Mouse (Mus musculus) forebrain, embryonic 12.5 days (tissue): Measurements from ENCODE around the gene Oxsr1. TPM values are rescaled to one million over a fixed set of nuclear protein-coding genes. Genes with fewer than 3 reads are reported as not detected.
"Not testable (repeated sequence)": the region's sequence is repeated elsewhere in the genome, so short reads cannot be mapped to it uniquely, and the experiment has no call there.

Source experiments
- ATAC-seq: fragments of 200-750 bp; cut with Nextera tagmentation; 2 replicates; pipeline ENCODE4 v1.8.0; 2017; ENCODE audit warnings: moderate TSS enrichment; ENCODE audit not compliant: low FRiP score
- H3K27ac ChIP-seq: fragments of 300-500 bp; sonication (generic); 2 replicates; pipeline ENCODE4 v1.5.1; 2016; ENCODE audit warnings: mild to moderate bottlenecking
- H3K27me3 ChIP-seq: fragments of 300-500 bp; sonication (generic); 2 replicates; pipeline ENCODE4 v1.6.1; 2016; ENCODE audit warnings: mild to moderate bottlenecking
- H3K36me3 ChIP-seq: fragments of 300-500 bp; sonication (generic); replicated peaks from 2 replicates; pipeline ENCODE4 v1.6.1; 2016; ENCODE audit warnings: mild to moderate bottlenecking
- H3K4me1 ChIP-seq: fragments of 300-500 bp; sonication (generic); 2 replicates; pipeline ENCODE4 v1.6.1; 2016
- H3K4me2 ChIP-seq: fragments of 300-500 bp; sonication (generic); 2 replicates; pipeline ENCODE4 v1.6.1; 2016; ENCODE audit warnings: mild to moderate bottlenecking, moderate library complexity
- H3K4me3 ChIP-seq: fragments of 300-500 bp; sonication (generic); replicated peaks from 2 replicates; pipeline ENCODE4 v1.5.1; 2016; ENCODE audit warnings: mild to moderate bottlenecking
- H3K9ac ChIP-seq: fragments of 300-500 bp; sonication (generic); 2 replicates; pipeline ENCODE4 v1.6.1; 2016; ENCODE audit warnings: mild to moderate bottlenecking
- H3K9me3 ChIP-seq: fragments of 300-500 bp; sonication (generic); 2 replicates; pipeline ENCODE4 v1.6.1; 2016
- WGBS: fragments of 180-500 bp; shearing (Covaris S2); methylation state at CpG from one replicate; pipeline ENCODE4 v1.1.7; 2016; 5-methylcytosine and 5-hydroxymethylcytosine counted together
- polyA plus RNA-seq: library from polyadenylated mRNA; unstranded; fragments of >200 nt; fragmentation: Nextera tagmentation; extraction: Ambion mirVana; gene quantifications from 2 replicates; pipeline ENCODE4 v1.2.1, GENCODE M21; 2016

Gene Oxsr1
- polyA plus RNA-seq, 1 experiment from 2014 or later, result 21.6 TPM

DNA sequence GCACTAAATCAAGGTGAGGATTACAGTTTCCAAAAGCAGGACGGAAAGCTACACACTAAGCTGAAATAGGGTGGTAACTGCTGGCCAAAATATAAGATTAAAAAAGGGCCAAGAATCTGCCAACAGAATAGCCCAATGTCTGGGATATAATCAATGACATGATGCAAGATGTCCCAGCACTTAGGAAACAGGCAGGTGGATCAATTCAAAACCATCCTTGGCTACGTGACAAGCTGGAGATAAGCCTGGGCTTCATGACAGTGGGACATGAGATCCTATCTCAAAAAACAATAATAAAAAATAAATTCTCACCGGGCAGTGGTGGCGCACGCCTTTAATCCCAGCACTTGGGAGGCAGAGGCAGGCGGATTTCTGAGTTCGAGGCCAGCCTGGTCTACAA, 16.4 kb downstream of the Oxsr1 start:
- WGBS, result 97% methylated on average over 7 of the region's 7 CpGs
- Histone ChIP-seq H3K4me1 (no peaks in the 10 kb centered on the region; the same call in 1 of the 2 replicates), H3K9ac (no peak overlapping the region), H3K9me3 (no peaks in the 10 kb centered on the region), H3K4me3 (no peak overlapping the region), H3K27ac (no peak overlapping the region), H3K36me3 (peaks cover 13% of the 10 kb centered on the region), H3K27me3 (no peaks in the 10 kb centered on the region), H3K4me2 (no peak overlapping the region)
- no peak for ATAC-seq

- Histone ChIP-seq H3K9ac (no peak overlapping the region), H3K27ac (no peak overlapping the region), H3K4me2 (no peak overlapping the region), H3K9me3 (no peaks in the 10 kb centered on the region), H3K36me3 (peaks cover 19% of the 10 kb centered on the region), H3K4me3 (no peak overlapping the region), H3K4me1 (no peaks in the 10 kb centered on the region), H3K27me3 (no peaks in the 10 kb centered on the region)
- WGBS, result 88% methylated on average over 3 of the region's 3 CpGs
- no peak for ATAC-seq
Observed at GRCm38 (mm10) chr9:119298563-119298962, 23.7 kb downstream of the Oxsr1 start.

GRCm38 (mm10) chr9:119297696-119298095, 24.5 kb downstream of the Oxsr1 start:
- no peak overlapping the region for H3K4me2 ChIP-seq
- ATAC-seq, result no peak
- no peak overlapping the region for H3K4me3 ChIP-seq
- no peak overlapping the region for H3K27ac ChIP-seq
- WGBS, result 85% methylated on average over 6 of the region's 6 CpGs
- H3K4me1 ChIP-seq, result no peaks in the 10 kb centered on the region
- H3K9ac ChIP-seq, result no peak overlapping the region
- no peaks in the 10 kb centered on the region for H3K27me3 ChIP-seq
- H3K9me3 ChIP-seq, result no peaks in the 10 kb centered on the region
- peaks cover 19% of the 10 kb centered on the region for H3K36me3 ChIP-seq

DNA sequence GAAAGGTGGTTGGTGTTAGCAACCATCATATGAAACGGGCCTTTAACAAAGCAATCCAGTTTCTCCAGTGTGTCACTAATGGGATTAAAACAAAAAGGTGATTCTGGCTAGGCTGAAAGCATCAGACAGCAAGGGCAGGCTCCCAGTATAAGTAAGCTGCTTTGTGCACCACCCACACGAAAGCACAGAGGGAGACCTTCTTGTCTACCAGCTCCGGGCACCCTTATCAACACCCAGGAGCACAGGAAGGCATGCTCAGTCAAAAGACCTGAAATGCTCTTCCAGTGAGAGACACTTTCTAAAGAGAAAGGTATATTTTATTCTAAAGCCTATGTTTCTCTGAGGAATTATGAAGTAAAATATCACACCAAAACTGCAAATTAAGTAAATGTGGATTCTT, 31.4 kb downstream of the Oxsr1 start:
- no peak overlapping the region for H3K9ac ChIP-seq
- no peak overlapping the region for H3K27ac ChIP-seq
- no peak overlapping the region for H3K4me2 ChIP-seq
- H3K27me3 ChIP-seq, result no peaks in the 10 kb centered on the region
- WGBS, result 77% methylated on average over 3 of the region's 3 CpGs
- no peak for ATAC-seq
- H3K36me3 ChIP-seq, result peaks cover 16% of the 10 kb centered on the region
- H3K4me3 ChIP-seq, result no peak overlapping the region
- H3K9me3 ChIP-seq, result no peaks in the 10 kb centered on the region
- no peaks in the 10 kb centered on the region for H3K4me1 ChIP-seq

GRCm38 (mm10) chr9:119280894-119281682, 41.1 kb downstream of the Oxsr1 start:
- Histone ChIP-seq H3K27me3 (no peaks in the 10 kb centered on the region), H3K36me3 (peaks cover 38% of the 10 kb centered on the region), H3K9me3 (no peaks in the 10 kb centered on the region), H3K4me2 (no peak overlapping the region), H3K9ac (no peak overlapping the region), H3K4me3 (no peak overlapping the region), H3K27ac (no peak overlapping the region), H3K4me1 (no peaks in the 10 kb centered on the region)
- 91% methylated on average over 5 of the region's 5 CpGs for WGBS
- ATAC-seq, result no peak

DNA sequence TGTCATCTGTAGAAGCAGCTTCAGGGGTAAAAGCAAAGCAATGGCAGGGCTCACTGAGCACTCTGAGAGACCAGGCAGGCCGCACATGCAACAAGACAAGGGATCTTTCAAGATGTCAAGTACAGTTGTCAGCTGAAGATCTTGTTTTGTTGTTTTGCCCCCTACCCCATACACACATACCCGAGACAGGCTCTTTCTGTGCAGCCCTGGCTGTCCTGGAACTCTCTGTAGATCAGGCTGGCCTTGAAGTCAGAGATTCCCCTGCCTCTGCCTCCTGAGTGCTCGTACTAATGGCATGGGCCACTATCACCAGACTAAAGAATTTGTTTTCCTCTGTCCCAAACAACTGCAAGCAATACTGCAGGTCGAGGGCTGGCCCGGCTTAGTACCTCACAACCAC, 44.2 kb downstream of the Oxsr1 start:
- Histone ChIP-seq H3K9me3 (no peaks in the 10 kb centered on the region), H3K4me1 (no peaks in the 10 kb centered on the region), H3K36me3 (peaks cover 30% of the 10 kb centered on the region), H3K27ac (no peak overlapping the region), H3K4me3 (no peak overlapping the region), H3K9ac (no peak overlapping the region), H3K4me2 (no peak overlapping the region), H3K27me3 (no peaks in the 10 kb centered on the region)
- WGBS, result 95% methylated on average over 5 of the region's 5 CpGs
- no peak for ATAC-seq

DNA sequence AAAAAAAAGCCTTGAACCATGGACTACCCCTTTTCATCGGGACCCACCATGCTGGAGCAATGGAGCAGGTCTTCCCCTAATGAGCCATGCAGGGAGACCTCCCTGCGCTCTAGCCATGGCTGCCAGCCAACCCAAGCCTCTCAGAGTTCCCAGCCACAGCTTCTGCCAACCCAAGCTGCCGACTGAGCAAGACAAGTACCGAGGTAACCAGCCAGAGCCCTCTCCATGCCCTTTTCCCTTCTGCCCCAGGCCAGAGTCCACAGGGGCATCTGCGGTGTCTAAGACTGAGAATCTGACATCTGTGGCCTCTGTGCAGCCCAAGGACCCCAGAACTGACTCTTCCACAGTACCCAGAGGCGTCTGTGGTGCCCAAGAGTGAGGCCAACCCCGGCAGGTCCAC, 45.9 kb downstream of the Oxsr1 start:
- no peak overlapping the region for H3K27ac ChIP-seq
- no peak for ATAC-seq
- no peaks in the 10 kb centered on the region for H3K27me3 ChIP-seq
- H3K9ac ChIP-seq, result no peak overlapping the region
- H3K4me3 ChIP-seq, result no peak overlapping the region
- H3K4me1 ChIP-seq, result no peaks in the 10 kb centered on the region
- peaks cover 18% of the 10 kb centered on the region for H3K36me3 ChIP-seq
- no peaks in the 10 kb centered on the region for H3K9me3 ChIP-seq
- no peak overlapping the region for H3K4me2 ChIP-seq
- WGBS, result 82% methylated on average over 7 of the region's 7 CpGs

DNA sequence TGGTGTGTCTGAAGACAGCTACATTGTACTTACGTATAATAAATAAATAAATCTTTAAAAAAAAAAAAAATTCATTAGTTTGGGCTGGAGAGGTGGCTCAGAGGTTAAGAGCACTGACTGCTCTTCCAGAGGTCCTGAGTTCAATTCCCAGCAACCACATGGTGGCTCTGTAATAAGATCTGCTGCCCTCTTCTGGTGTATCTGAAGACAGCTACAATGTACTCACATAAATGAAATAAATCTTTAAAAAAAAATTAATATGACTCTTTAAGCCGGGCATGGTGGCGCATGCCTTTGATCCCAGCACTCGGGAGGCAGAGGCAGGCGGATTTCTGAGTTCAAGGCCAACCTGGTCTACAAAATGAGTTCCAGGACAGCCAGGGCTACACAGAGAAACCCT, 47.4 kb downstream of the Oxsr1 start:
- H3K4me1 ChIP-seq, H3K9ac ChIP-seq, ATAC-seq, H3K4me2 ChIP-seq, H3K27ac ChIP-seq, H3K9me3 ChIP-seq, H3K27me3 ChIP-seq, H3K4me3 ChIP-seq: not testable (repeated sequence)
- H3K36me3 ChIP-seq, result peaks cover 12% of the 10 kb centered on the region; the same call in 1 of the 2 replicates
- WGBS, result 90% methylated on average over 5 of the region's 5 CpGs

DNA sequence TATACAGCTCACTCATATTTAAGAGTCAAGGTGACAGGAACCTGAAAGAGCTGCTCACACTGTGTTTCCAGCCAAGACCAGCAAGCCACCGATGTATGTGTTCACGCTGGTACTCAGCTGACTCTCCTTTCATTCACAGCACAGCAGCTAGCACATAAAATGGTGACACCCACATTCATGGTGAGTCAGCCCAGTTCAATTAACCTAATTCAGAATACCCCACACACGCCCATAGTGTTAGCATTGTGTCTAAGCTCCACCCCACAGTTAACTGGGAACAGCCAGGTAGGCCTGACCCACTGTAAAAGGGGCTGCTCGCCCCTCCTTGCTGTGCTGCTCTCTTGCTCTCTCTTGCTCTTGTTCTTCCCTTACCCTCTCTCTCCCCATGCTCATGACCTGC, 50.7 kb downstream of the Oxsr1 start:
- no peaks in the 10 kb centered on the region for H3K4me1 ChIP-seq
- 83% methylated on average over 4 of the region's 4 CpGs for WGBS

GRCm38 (mm10) chr9:119268588-119269145, 53.6 kb downstream of the Oxsr1 start:
- Histone ChIP-seq H3K27me3 (no peaks in the 10 kb centered on the region), H3K9ac (no peak overlapping the region), H3K9me3 (no peaks in the 10 kb centered on the region), H3K4me1 (no peaks in the 10 kb centered on the region), H3K4me3 (no peak overlapping the region), H3K4me2 (no peak overlapping the region), H3K27ac (no peak overlapping the region), H3K36me3 (peaks cover 43% of the 10 kb centered on the region)
- ATAC-seq, result no peak
- 95% methylated on average over 11 of the region's 11 CpGs for WGBS

More for the DNA sequence above, 50.7 kb downstream of the Oxsr1 start:
- Histone ChIP-seq H3K4me3 (no peak overlapping the region), H3K4me2 (no peak overlapping the region), H3K27ac (no peak overlapping the region), H3K27me3 (no peaks in the 10 kb centered on the region), H3K9me3 (no peaks in the 10 kb centered on the region), H3K9ac (no peak overlapping the region), H3K36me3 (peaks cover 23% of the 10 kb centered on the region)
- ATAC-seq, result no peak

DNA sequence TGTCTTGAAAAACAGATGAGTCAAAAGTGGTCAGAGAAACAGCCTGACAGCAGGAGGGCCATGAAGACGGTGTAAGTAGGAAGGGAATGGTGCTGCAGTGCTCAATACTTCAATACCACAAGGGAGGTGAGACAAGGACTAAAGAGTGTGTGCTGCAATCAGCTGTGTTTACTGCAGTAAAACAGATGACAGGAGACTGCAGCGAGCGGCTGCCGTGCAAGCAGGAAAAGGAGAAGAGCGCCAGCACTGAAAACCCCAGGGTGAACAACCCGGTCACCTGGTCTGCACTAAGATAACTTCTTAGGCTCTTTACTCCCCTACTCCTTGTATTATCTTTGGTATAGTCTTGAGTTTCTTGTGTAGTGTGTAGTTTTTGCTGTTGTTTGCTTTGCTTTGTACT, 54.1 kb downstream of the Oxsr1 start:
- no peak for ATAC-seq
- Histone ChIP-seq H3K27ac (no peak overlapping the region), H3K4me2 (no peak overlapping the region), H3K9me3 (no peaks in the 10 kb centered on the region), H3K36me3 (peaks cover 45% of the 10 kb centered on the region), H3K27me3 (no peaks in the 10 kb centered on the region), H3K4me1 (no peaks in the 10 kb centered on the region), H3K4me3 (no peak overlapping the region), H3K9ac (no peak overlapping the region)
- WGBS, result 93% methylated on average over 6 of the region's 6 CpGs

GRCm38 (mm10) chr9:119266121-119266395, 56.2 kb downstream of the Oxsr1 start:
- 95% methylated on average over 5 of the region's 5 CpGs for WGBS
- not testable (repeated sequence) for ATAC-seq, H3K4me3 ChIP-seq, H3K4me2 ChIP-seq, H3K27ac ChIP-seq, H3K4me1 ChIP-seq, H3K27me3 ChIP-seq, H3K9ac ChIP-seq, H3K9me3 ChIP-seq
- H3K36me3 ChIP-seq, result peaks cover 55% of the 10 kb centered on the region

DNA sequence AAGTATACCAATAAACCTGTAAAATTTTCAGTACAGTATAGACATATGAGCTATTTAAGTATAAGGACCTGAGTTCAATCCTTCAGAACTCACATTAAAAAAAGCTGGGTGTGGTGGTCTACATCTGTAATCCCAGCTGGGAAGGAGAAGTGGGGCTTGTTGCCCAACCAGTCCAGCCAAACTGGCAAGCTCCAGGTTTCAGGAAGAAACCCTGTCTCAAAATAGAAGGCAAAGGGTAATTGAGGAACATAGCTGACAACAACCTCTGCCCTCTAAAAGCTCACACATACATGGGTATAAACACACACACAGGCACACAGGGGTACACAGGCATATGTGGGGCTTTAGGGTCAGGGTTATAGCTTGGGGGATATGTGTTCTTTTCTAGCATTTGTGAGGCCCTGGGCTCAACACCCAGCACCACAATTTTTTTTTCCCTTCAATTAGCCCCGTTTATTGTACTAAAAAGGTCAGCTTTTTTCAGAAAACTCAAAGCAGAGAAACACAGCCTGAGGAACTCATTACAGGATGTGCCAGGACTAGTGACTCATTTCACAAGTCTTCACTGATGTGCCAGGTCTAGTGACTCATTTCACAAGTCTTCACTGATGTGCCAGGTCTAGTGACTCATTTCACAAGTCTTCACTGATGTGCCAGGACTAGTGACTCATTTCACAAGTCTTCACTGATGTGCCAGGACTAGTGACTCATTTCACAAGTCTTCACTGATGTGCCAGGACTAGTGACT, 56.7 kb downstream of the Oxsr1 start:
- peaks cover 60% of the 10 kb centered on the region for H3K36me3 ChIP-seq
- WGBS, result 83% methylated on average over 1 of the region's 1 CpGs
- not testable (repeated sequence) for ATAC-seq, H3K4me2 ChIP-seq, H3K27me3 ChIP-seq, H3K9ac ChIP-seq, H3K4me1 ChIP-seq, H3K9me3 ChIP-seq, H3K27ac ChIP-seq, H3K4me3 ChIP-seq
